Mouse (Mus musculus): ENCODE measurements around the gene Btbd11. TPM values are rescaled to one million over a fixed set of nuclear protein-coding genes. Genes with fewer than 3 reads are reported as not detected.
A peak's percentile ranks its signal among the peaks of the same experiment; 100 is the strongest.

The Btbd11 gene
- total RNA-seq, 2 experiments from 2014 or later: 27.5 to 31.5 TPM

- no peak for DNase-seq (ENCODE audit: low spot score in 2 of 2)
- intact Hi-C loops (cut with DNase I): no loop called here
Observed at GRCm38 (mm10) chr10:85509000-85509399, 122.4 kb downstream of the Btbd11 start.

GRCm38 (mm10) chr10:85510329-85510728 lies 123.7 kb downstream of the Btbd11 start:
- intact Hi-C loops (cut with DNase I): no loop called here
- DNase-seq (ENCODE audit: low spot score in 2 of 2): no peak

- intact Hi-C loops (cut with DNase I): no loop called here
- no peak for DNase-seq (ENCODE audit: low spot score in 2 of 2)
Observed at GRCm38 (mm10) chr10:85512808-85513207, 126.2 kb downstream of the Btbd11 start.

- intact Hi-C loops (cut with DNase I): no loop called here
- DNase-seq (ENCODE audit: low spot score in 2 of 2): no peak
Observed at GRCm38 (mm10) chr10:85517223-85518110, 130.9 kb downstream of the Btbd11 start.

GRCm38 (mm10) chr10:85518111-85518409 lies 131.4 kb downstream of the Btbd11 start:
- DNase-seq (ENCODE audit: low spot score in 2 of 2): no peak
- intact Hi-C loops (cut with DNase I): no loop called here

- intact Hi-C loops (cut with DNase I): no loop called here
Observed at GRCm38 (mm10) chr10:85522220-85522760, 135.7 kb downstream of the Btbd11 start.

GRCm38 (mm10) chr10:85525267-85526015 lies 138.8 kb downstream of the Btbd11 start:
- intact Hi-C loops (cut with DNase I): no loop called here
- no peak for DNase-seq (ENCODE audit: low spot score in 2 of 2)

More at GRCm38 (mm10) chr10:85522220-85522760, 135.7 kb downstream of the Btbd11 start:
- DNase-seq (ENCODE audit: low spot score in 2 of 2): no peak

GRCm38 (mm10) chr10:85526657-85527056 lies 140.0 kb downstream of the Btbd11 start:
- intact Hi-C loops (cut with DNase I): no loop called here
- DNase-seq (ENCODE audit: low spot score in 2 of 2): no peak

GRCm38 (mm10) chr10:85527722-85528121 lies 141.1 kb downstream of the Btbd11 start:
- no peak for DNase-seq (ENCODE audit: low spot score in 2 of 2)
- intact Hi-C loops (cut with DNase I): no loop called here

- intact Hi-C loops (cut with DNase I): no loop called here
- no peak for DNase-seq (ENCODE audit: low spot score in 2 of 2)
Observed at GRCm38 (mm10) chr10:85533192-85533710, 146.6 kb downstream of the Btbd11 start.

GRCm38 (mm10) chr10:85538051-85538753 lies 151.6 kb downstream of the Btbd11 start:
- DNase-seq (ENCODE audit: low spot score in 2 of 2): no peak
- intact Hi-C loops (cut with DNase I): loop anchor here (5.0 kb wide), 1 partner anchor 146 kb away; no protein-coding TSS in a partner anchor

GRCm38 (mm10) chr10:85539510-85540120 lies 153.0 kb downstream of the Btbd11 start:
- DNase-seq (ENCODE audit: low spot score in 2 of 2): no peak
- intact Hi-C loops (cut with DNase I): loop anchor here (5.0 kb wide), 1 partner anchor 147 kb away; no protein-coding TSS in a partner anchor

GRCm38 (mm10) chr10:85540311-85541093 lies 153.9 kb downstream of the Btbd11 start:
- peak; percentile 13 to 21 for DNase-seq (ENCODE audit: low spot score in 2 of 2)
- intact Hi-C loops (cut with DNase I): no loop called here

- intact Hi-C loops (cut with DNase I): no loop called here
- no peak for DNase-seq (ENCODE audit: low spot score in 2 of 2)
Observed at GRCm38 (mm10) chr10:85541481-85541880, 154.9 kb downstream of the Btbd11 start.

- intact Hi-C loops (cut with DNase I): no loop called here
- DNase-seq (ENCODE audit: low spot score in 2 of 2): no peak
Observed at GRCm38 (mm10) chr10:85541892-85542630, 155.4 kb downstream of the Btbd11 start.

- no peak for DNase-seq (ENCODE audit: low spot score in 2 of 2)
- intact Hi-C loops (cut with DNase I): no loop called here
Observed at GRCm38 (mm10) chr10:85543281-85543680, 156.7 kb downstream of the Btbd11 start.

- intact Hi-C loops (cut with DNase I): no loop called here
- DNase-seq (ENCODE audit: low spot score in 2 of 2): no peak
Observed at GRCm38 (mm10) chr10:85544991-85545390, 158.4 kb downstream of the Btbd11 start.

GRCm38 (mm10) chr10:85555193-85555592 lies 168.6 kb downstream of the Btbd11 start:
- DNase-seq (ENCODE audit: low spot score in 2 of 2): no peak
- intact Hi-C loops (cut with DNase I): no loop called here
